Mouse (Mus musculus): ENCODE measurements around the gene Cnbd2. TPM values are rescaled to one million over a fixed set of nuclear protein-coding genes. Genes with fewer than 3 reads are reported as not detected.
A peak's percentile ranks its signal among the peaks of the same experiment; 100 is the strongest.

Gene Cnbd2
- polyA plus RNA-seq (2015; fragmentation: Nextera tagmentation; extraction: Ambion mirVana): 5.9 and 6.3 TPM in 2 replicates

GRCm38 (mm10) chr2:156312297-156312897 lies at the start of gene Cnbd2, which contains the start of gene Scand1:
TSS of gene Cnbd2 (plus strand) at chr2:156312299.
TSS of gene Scand1 (minus strand) at chr2:156312704.
- Histone ChIP-seq H3K9ac (replicated peaks) (peak within 1 kb of the TSS; percentile 96), H3K4me3 (replicated peaks) (peak within 1 kb of the TSS; percentile 92), H3K27me3 (no peaks in the 10 kb centered on the region), H3K4me2 (replicated peaks) (peak within 1 kb of the TSS; percentile 86), H3K27ac (peak within 1 kb of the TSS; percentile 98), H3K4me1 (replicated peaks) (peaks cover 17% of the 10 kb centered on the region), H3K9me3 (no peaks in the 10 kb centered on the region), H3K36me3 (peaks cover 9% of the 10 kb centered on the region; the same call in 1 of the 2 replicates)
- WGBS: 0% methylated on average over 49 of the region's 49 CpGs
- peak; percentile 95 for ATAC-seq

DNA sequence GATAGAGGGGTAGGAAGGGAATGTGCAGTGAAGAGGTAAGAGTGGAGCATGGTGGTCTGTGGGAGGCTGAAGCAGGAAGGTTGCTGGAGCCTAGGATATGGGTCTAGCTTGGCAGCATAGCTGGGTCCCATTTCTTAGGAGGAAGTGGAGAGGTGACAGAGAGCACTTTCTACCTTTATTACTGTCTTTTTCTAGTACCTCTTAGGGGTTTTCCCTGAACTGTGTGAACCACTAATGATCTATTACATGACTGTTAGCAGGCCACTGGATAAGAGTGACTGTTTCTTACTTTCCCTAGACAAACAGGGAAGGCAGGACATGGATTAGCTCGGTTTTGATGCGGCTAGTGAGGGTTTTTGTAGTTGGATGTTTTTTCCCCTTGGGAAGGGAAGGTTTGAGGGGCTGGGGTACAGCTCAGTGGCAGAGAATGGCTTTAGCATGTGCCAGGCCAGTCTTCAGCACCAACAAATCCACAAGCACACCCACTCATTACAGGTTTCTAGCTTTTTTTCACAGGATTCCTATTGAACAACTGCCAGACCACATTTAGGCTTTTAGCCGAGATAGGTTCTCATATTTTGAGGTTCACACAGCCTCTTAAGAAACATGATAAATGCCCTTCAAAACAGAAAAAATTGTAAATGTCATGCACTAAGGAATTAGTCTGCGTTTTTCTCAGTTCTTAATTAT lies 48.8 kb upstream of the Cnbd2 start:
- no peaks in the 10 kb centered on the region for H3K9me3 ChIP-seq
- no peak overlapping the region for H3K27ac ChIP-seq
- H3K27me3 ChIP-seq: no peaks in the 10 kb centered on the region
- WGBS: 91% methylated on average over 4 of the region's 4 CpGs
- no peak overlapping the region for H3K4me2 ChIP-seq (replicated peaks)
- no peaks in the 10 kb centered on the region for H3K4me1 ChIP-seq (replicated peaks)
- H3K9ac ChIP-seq (replicated peaks): no peak overlapping the region
- ATAC-seq: no peak
- H3K36me3 ChIP-seq: peaks cover 48% of the 10 kb centered on the region
- H3K4me3 ChIP-seq (replicated peaks): no peak overlapping the region

DNA sequence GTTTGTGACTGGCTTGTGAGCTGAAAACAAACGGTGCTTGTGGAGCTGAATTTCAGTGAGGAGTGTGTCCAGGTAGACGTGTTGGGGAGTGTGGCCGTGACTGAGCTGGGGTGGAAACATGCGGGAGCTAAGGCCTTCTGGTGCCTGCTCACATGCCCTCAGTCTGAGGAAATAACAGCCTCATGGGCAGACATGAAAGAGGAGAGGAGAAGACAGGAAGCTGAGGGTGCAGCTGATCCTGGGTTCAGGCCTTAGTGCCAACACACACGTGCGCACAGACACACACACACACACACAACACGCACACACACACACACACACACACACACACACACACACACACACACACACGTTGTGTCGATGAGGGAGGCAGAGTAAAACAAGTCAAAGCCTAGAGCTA lies 44.5 kb upstream of the Cnbd2 start:
- no peaks in the 10 kb centered on the region for H3K9me3 ChIP-seq
- no peak for ATAC-seq
- H3K27ac ChIP-seq: no peak overlapping the region
- no peaks in the 10 kb centered on the region for H3K27me3 ChIP-seq
- H3K9ac ChIP-seq (replicated peaks): no peak overlapping the region
- no peak overlapping the region for H3K4me3 ChIP-seq (replicated peaks)
- no peaks in the 10 kb centered on the region for H3K4me1 ChIP-seq (replicated peaks)
- WGBS: 94% methylated on average over 9 of the region's 9 CpGs
- peaks cover 39% of the 10 kb centered on the region for H3K36me3 ChIP-seq
- no peak overlapping the region for H3K4me2 ChIP-seq (replicated peaks)

- Histone ChIP-seq H3K9ac (replicated peaks) (no peak overlapping the region), H3K4me3 (replicated peaks) (no peak overlapping the region), H3K27ac (no peak overlapping the region), H3K9me3 (no peaks in the 10 kb centered on the region), H3K27me3 (no peaks in the 10 kb centered on the region), H3K4me2 (replicated peaks) (no peak overlapping the region), H3K4me1 (replicated peaks) (no peaks in the 10 kb centered on the region), H3K36me3 (peaks cover 45% of the 10 kb centered on the region)
- ATAC-seq: no peak
- 97% methylated on average over 6 of the region's 6 CpGs for WGBS
These were observed 39.5 kb upstream of the Cnbd2 start for GRCm38 (mm10) chr2:156272553-156272952.

DNA sequence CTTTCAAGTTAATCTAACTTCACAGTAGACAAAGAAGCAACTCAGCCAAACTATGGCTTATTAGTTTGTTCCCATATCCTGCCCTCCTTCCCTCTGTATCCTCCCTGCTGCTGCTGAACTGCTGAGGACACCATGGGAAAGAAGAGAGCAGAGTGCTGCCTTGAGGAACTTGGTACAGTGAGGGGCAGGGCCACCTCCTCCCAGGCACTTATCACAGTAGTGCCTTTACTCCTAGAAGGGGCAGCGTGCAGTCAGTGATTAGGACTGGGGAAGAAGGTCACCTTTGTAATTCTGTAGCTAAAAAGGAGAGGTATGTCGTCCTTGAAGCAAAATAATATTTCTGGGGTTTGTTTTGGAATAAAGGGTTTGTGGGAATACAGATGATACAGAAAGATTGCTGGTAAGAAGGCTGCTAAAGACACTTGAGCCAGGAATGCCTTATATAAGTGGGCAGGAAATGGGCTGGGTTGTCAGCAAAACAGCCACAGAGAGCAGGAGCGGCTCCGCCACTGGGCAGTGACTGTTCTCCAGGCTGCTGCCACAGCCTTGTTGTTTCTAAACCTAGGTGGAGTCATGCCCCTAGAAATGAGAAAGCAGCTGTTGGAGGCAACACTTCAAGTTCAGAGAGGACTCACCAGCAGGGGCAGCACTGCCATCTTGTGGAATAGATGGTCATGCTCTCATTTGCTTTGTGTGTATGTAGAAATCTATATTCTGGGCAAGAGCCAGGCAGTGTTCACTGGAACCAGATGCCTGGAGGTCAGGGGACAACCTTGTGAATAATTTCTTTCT lies 33.7 kb upstream of the Cnbd2 start:
- peak; percentile 68 for ATAC-seq
- Histone ChIP-seq H3K4me2 (replicated peaks) (no peak overlapping the region), H3K9ac (replicated peaks) (no peak overlapping the region), H3K4me1 (replicated peaks) (no peaks in the 10 kb centered on the region), H3K4me3 (replicated peaks) (no peak overlapping the region), H3K27ac (no peak overlapping the region), H3K27me3 (no peaks in the 10 kb centered on the region), H3K36me3 (peaks cover 23% of the 10 kb centered on the region), H3K9me3 (no peaks in the 10 kb centered on the region)
- 74% methylated on average over 4 of the region's 4 CpGs for WGBS

DNA sequence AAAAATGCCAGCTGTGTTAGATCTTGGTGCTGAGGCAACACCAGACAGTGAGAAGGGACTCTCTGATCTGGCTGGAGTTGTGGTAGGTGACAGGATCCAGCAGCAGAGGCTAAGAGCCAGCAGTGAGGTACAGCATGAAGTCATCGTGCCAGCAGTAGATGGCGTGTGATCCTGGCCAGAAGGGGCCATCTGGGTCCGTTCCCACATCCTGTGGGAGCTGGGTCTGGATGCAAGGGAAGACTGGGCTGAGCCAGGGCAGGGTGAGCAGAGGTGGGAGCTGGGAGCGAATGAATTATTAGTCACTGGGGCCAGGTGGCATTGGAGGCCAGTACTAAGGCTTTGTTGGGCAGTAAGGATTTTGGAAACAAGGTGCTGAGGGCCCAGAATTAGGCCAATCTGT lies 30.9 kb upstream of the Cnbd2 start:
- H3K36me3 ChIP-seq: peaks cover 16% of the 10 kb centered on the region
- WGBS: 86% methylated on average over 4 of the region's 4 CpGs
- H3K27ac ChIP-seq: no peak overlapping the region
- no peak overlapping the region for H3K4me3 ChIP-seq (replicated peaks)
- no peak for ATAC-seq
- H3K4me1 ChIP-seq (replicated peaks): no peaks in the 10 kb centered on the region
- H3K4me2 ChIP-seq (replicated peaks): no peak overlapping the region
- no peaks in the 10 kb centered on the region for H3K9me3 ChIP-seq
- no peaks in the 10 kb centered on the region for H3K27me3 ChIP-seq
- H3K9ac ChIP-seq (replicated peaks): no peak overlapping the region

GRCm38 (mm10) chr2:156285161-156285560 lies 26.9 kb upstream of the Cnbd2 start:
- Histone ChIP-seq H3K27ac (no peak overlapping the region), H3K4me3 (replicated peaks) (no peak overlapping the region), H3K4me2 (replicated peaks) (no peak overlapping the region), H3K36me3 (peaks cover 37% of the 10 kb centered on the region), H3K9me3 (no peaks in the 10 kb centered on the region), H3K9ac (replicated peaks) (no peak overlapping the region), H3K4me1 (replicated peaks) (no peaks in the 10 kb centered on the region), H3K27me3 (no peaks in the 10 kb centered on the region)
- WGBS: 60% methylated on average over 2 of the region's 2 CpGs
- ATAC-seq: no peak

- no peak overlapping the region for H3K27ac ChIP-seq
- peaks cover 49% of the 10 kb centered on the region for H3K36me3 ChIP-seq
- no peak overlapping the region for H3K4me2 ChIP-seq (replicated peaks)
- H3K27me3 ChIP-seq: no peaks in the 10 kb centered on the region
- no peaks in the 10 kb centered on the region for H3K9me3 ChIP-seq
- no peaks in the 10 kb centered on the region for H3K4me1 ChIP-seq (replicated peaks)
- H3K4me3 ChIP-seq (replicated peaks): no peak overlapping the region
- H3K9ac ChIP-seq (replicated peaks): no peak overlapping the region
- WGBS: 95% methylated on average over 4 of the region's 4 CpGs
- no peak for ATAC-seq
These were observed 25.4 kb upstream of the Cnbd2 start for GRCm38 (mm10) chr2:156286733-156287132.

DNA sequence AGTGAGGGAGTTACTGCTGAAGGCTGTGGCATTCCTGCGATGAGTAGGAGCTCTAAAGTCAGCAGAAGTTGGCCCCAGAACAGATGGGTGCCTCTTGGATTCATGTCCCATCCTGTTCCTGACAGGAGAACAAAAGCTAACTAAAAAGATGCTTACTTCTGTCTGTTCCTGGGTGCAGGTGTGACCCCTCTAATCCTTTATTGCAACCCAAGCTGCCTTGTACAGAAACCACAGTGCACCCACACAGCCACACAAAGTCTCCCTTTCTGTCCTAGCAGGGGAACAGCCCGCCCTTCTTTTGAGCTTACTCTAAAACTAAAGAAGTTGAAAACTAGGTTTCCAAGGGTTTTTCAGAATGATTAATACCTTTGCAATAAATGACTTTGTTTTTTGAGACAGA lies 23.9 kb upstream of the Cnbd2 start:
- H3K36me3 ChIP-seq: peaks cover 54% of the 10 kb centered on the region
- H3K9ac ChIP-seq (replicated peaks): no peak overlapping the region
- H3K27me3 ChIP-seq: no peaks in the 10 kb centered on the region
- H3K4me1 ChIP-seq (replicated peaks): no peaks in the 10 kb centered on the region
- no peak overlapping the region for H3K27ac ChIP-seq
- H3K4me3 ChIP-seq (replicated peaks): no peak overlapping the region
- no peak overlapping the region for H3K4me2 ChIP-seq (replicated peaks)
- 93% methylated on average over 2 of the region's 2 CpGs for WGBS
- ATAC-seq: no peak
- no peaks in the 10 kb centered on the region for H3K9me3 ChIP-seq

DNA sequence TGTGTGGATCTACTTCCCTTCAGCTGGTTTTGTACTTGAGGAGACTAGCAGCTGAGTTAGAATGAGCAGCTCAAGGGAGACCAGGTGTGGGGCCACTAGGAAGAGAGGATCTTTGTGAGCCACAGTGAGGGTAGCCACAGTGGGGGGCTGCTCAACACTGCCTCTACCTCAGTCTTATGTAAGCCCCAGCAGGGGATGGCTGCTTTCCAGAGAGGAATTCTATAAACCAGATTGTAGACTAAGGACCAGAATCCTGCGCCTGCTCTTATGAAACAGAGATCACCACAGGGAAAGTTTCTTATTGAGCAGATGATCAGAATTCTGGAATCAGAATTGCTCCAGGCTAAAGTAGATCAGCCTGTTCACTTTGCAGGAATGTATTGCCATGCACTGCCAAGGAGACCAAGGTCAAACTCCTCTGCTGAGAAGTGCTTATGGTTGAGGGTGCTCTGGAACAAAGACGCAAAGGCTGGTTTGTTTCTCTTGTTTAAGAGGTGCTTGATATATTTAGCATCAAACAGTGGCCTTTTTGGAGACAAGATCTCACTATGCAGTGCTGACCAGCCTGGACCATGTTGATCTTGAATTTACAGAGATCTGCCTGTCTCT lies 22.4 kb upstream of the Cnbd2 start:
- Histone ChIP-seq H3K4me2 (replicated peaks) (no peak overlapping the region), H3K36me3 (peaks cover 67% of the 10 kb centered on the region), H3K9ac (replicated peaks) (no peak overlapping the region), H3K9me3 (no peaks in the 10 kb centered on the region), H3K4me1 (replicated peaks) (no peaks in the 10 kb centered on the region), H3K4me3 (replicated peaks) (no peak overlapping the region), H3K27ac (no peak overlapping the region), H3K27me3 (no peaks in the 10 kb centered on the region)
- ATAC-seq: no peak
- 84% methylated on average over 2 of the region's 2 CpGs for WGBS

- no peak overlapping the region for H3K9ac ChIP-seq (replicated peaks)
- no peak for ATAC-seq
- WGBS: 91% methylated on average over 1 of the region's 1 CpGs
- no peak overlapping the region for H3K4me3 ChIP-seq (replicated peaks)
- no peaks in the 10 kb centered on the region for H3K4me1 ChIP-seq (replicated peaks)
- H3K36me3 ChIP-seq: peaks cover 81% of the 10 kb centered on the region
- no peak overlapping the region for H3K4me2 ChIP-seq (replicated peaks)
- H3K27me3 ChIP-seq: no peaks in the 10 kb centered on the region
- no peak overlapping the region for H3K27ac ChIP-seq
- no peaks in the 10 kb centered on the region for H3K9me3 ChIP-seq
These were observed 20.1 kb upstream of the Cnbd2 start for GRCm38 (mm10) chr2:156291998-156292397.

- Histone ChIP-seq H3K4me1 (replicated peaks) (no peaks in the 10 kb centered on the region), H3K4me2 (replicated peaks) (no peak overlapping the region), H3K9ac (replicated peaks) (no peak overlapping the region), H3K27me3 (no peaks in the 10 kb centered on the region), H3K4me3 (replicated peaks) (no peak overlapping the region), H3K27ac (no peak overlapping the region), H3K36me3 (peaks cover 79% of the 10 kb centered on the region), H3K9me3 (no peaks in the 10 kb centered on the region)
- ATAC-seq: no peak
- WGBS: 97% methylated on average over 2 of the region's 2 CpGs
These were observed 16.5 kb upstream of the Cnbd2 start for GRCm38 (mm10) chr2:156295601-156296063.
